In genomic region chr2:74973386-74973785, GRCm38 (mm10) we compare ENCODE assay signal across 27 mouse cellular contexts.
A peak's percentile ranks its signal among the peaks of the same experiment; 100 is the strongest.
DNase-seq lines count a peak whose midpoint lies in the region; ATAC-seq lines count a peak whose summit lies in the region.
"Had no signal": no experiment of that assay in that cellular context is flagged by ENCODE, and none has a peak within 500 bp of the region (broad histone marks: within the 10 kb centered on the region; RNA-seq: fewer than 3 reads in every experiment).

No protein-coding gene starts in this region.

- H3K9me3 ChIP-seq in heart, embryonic 10.5 days, result no peaks in the 10 kb centered on the region
- H3K9me3 ChIP-seq in midbrain, embryonic 11.5 days (ENCODE audit: control insufficient read depth, low read length), result no peaks in the 10 kb centered on the region
- no peaks in the 10 kb centered on the region for H3K9me3 ChIP-seq in midbrain, embryonic 13.5 days
- H3K9me3 ChIP-seq: embryonic facial prominence, embryonic 12.5 days; embryonic facial prominence, embryonic 15.5 days; heart, embryonic 12.5 days; heart, embryonic 15.5 days; hindbrain, embryonic 15.5 days; intestine, embryonic 15.5 days had no signal

- WGBS in heart, embryonic 10.5 days, result 63% methylated on average over 6 of the region's 6 CpGs
- WGBS in midbrain, embryonic 11.5 days, result 89% methylated on average over 6 of the region's 6 CpGs
- WGBS in midbrain, embryonic 13.5 days, result 90% methylated on average over 6 of the region's 6 CpGs

- peak; percentile 87 for DNase-seq in heart, adult 11 months
- no peak for DNase-seq in heart, embryonic 10.5 days (ENCODE audit: low spot score)
- peak; percentile 39 for DNase-seq in midbrain, embryonic 11.5 days (ENCODE audit: low spot score, missing footprints)
- peak; percentile 59 for DNase-seq in NIH3T3 (ENCODE audit: low read depth)
- no peak for DNase-seq in cerebellum, postnatal 4 days (ENCODE audit: low spot score in 2 of 2)
- DNase-seq: adrenal gland, adult 2 months; adrenal gland, postnatal 14 days; cerebellum, adult 11 months; cerebellum, adult 8-10 months; cerebellum, postnatal 10 days; cerebellum, postnatal 36 days; forebrain, postnatal 0 days; gastrocnemius, postnatal 25 days; heart, adult 2 months; heart, postnatal 10 days; heart, postnatal 36 days; kidney, adult 11 months had no signal

- H3K4me3 ChIP-seq in heart, embryonic 10.5 days, result no peak overlapping the region
- H3K4me3 ChIP-seq in midbrain, embryonic 11.5 days (ENCODE audit: low read depth, low read length), result no peak overlapping the region
- no peak overlapping the region for H3K4me3 ChIP-seq in midbrain, embryonic 13.5 days (replicated peaks)
- H3K4me3 ChIP-seq: embryonic facial prominence, embryonic 12.5 days; embryonic facial prominence, embryonic 15.5 days; heart, adult 2 months; heart, embryonic 12.5 days; heart, embryonic 15.5 days; hindbrain, embryonic 15.5 days; intestine, embryonic 15.5 days had no signal

- H3K27ac ChIP-seq in heart, embryonic 10.5 days, result no peak overlapping the region
- H3K27ac ChIP-seq in midbrain, embryonic 11.5 days (ENCODE audit: low read depth, low read length), result no peak overlapping the region
- no peak overlapping the region for H3K27ac ChIP-seq in midbrain, embryonic 13.5 days
- H3K27ac ChIP-seq: embryonic facial prominence, embryonic 12.5 days; embryonic facial prominence, embryonic 15.5 days; heart, adult 2 months; heart, embryonic 15.5 days; intestine, embryonic 15.5 days had no signal

- ATAC-seq in midbrain, embryonic 11.5 days (ENCODE audit: low FRiP score), result no peak
- no peak for ATAC-seq in midbrain, embryonic 13.5 days
- no peak for ATAC-seq in frontal cortex, adult (ENCODE audit: low TSS enrichment)
- ATAC-seq: CD4-positive, CD25-positive, alpha-beta regulatory T cell, adult 4 months; forebrain, embryonic 14.5 days; forebrain, postnatal 0 days; intestine, embryonic 15.5 days had no signal

- no peaks in the 10 kb centered on the region for H3K27me3 ChIP-seq in heart, embryonic 10.5 days (ENCODE audit: insufficient read depth, poor library complexity, severe bottlenecking)
- H3K27me3 ChIP-seq in midbrain, embryonic 11.5 days (ENCODE audit: control insufficient read depth, insufficient read depth, low read length), result no peaks in the 10 kb centered on the region
- no peaks in the 10 kb centered on the region for H3K27me3 ChIP-seq in midbrain, embryonic 13.5 days
- H3K27me3 ChIP-seq: embryonic facial prominence, embryonic 12.5 days; embryonic facial prominence, embryonic 15.5 days; heart, embryonic 12.5 days; heart, embryonic 15.5 days; hindbrain, embryonic 15.5 days; intestine, embryonic 15.5 days had no signal

- H3K9ac ChIP-seq in midbrain, embryonic 11.5 days (ENCODE audit: low read length), result no peak overlapping the region
- H3K9ac ChIP-seq in midbrain, embryonic 13.5 days (replicated peaks), result no peak overlapping the region
- H3K9ac ChIP-seq: embryonic facial prominence, embryonic 12.5 days; embryonic facial prominence, embryonic 15.5 days; forebrain, postnatal 0 days; heart, embryonic 12.5 days; heart, embryonic 15.5 days; hindbrain, embryonic 15.5 days; intestine, embryonic 15.5 days had no signal

- no peaks in the 10 kb centered on the region for H3K36me3 ChIP-seq in heart, embryonic 10.5 days
- H3K36me3 ChIP-seq in midbrain, embryonic 11.5 days (ENCODE audit: control insufficient read depth, insufficient read depth, low read length), result no peaks in the 10 kb centered on the region
- H3K36me3 ChIP-seq in midbrain, embryonic 13.5 days, result no peaks in the 10 kb centered on the region
- H3K36me3 ChIP-seq: embryonic facial prominence, embryonic 12.5 days; embryonic facial prominence, embryonic 15.5 days; heart, embryonic 12.5 days; heart, embryonic 15.5 days; hindbrain, embryonic 15.5 days; intestine, embryonic 15.5 days had no signal

- H3K4me2 ChIP-seq in midbrain, embryonic 11.5 days, result no peak overlapping the region
- no peak overlapping the region for H3K4me2 ChIP-seq in midbrain, embryonic 13.5 days (replicated peaks)
- H3K4me2 ChIP-seq: embryonic facial prominence, embryonic 12.5 days; intestine, embryonic 15.5 days had no signal

- H3K4me1 ChIP-seq in heart, embryonic 10.5 days, result peaks cover 10% of the 10 kb centered on the region; the same call in 1 of the 2 replicates
- H3K4me1 ChIP-seq in midbrain, embryonic 11.5 days (ENCODE audit: control insufficient read depth, insufficient read depth, low read length), result peaks cover 3% of the 10 kb centered on the region; the same call in 1 of the 2 replicates
- no peaks in the 10 kb centered on the region for H3K4me1 ChIP-seq in midbrain, embryonic 13.5 days (replicated peaks)
- H3K4me1 ChIP-seq: embryonic facial prominence, embryonic 15.5 days; intestine, embryonic 15.5 days had no signal

Comparison
In these comparisons a context has a peak if more than half of its experiments do, and no peak if none do; other contexts are left out.
1. DNase-seq: peak in heart, adult 11 months (single experiment), midbrain, embryonic 11.5 days (single experiment) and NIH3T3 (single experiment); none in heart, embryonic 10.5 days (single experiment) and cerebellum, postnatal 4 days (0 of 2).